Mouse (Mus musculus) frontal cortex, postnatal 14 days (tissue): ENCODE results near the gene Slc25a36.

ENCODE experiments used
- DNase-seq, 2 experiments: peaks; one replicate each; pipeline ENCODE4 v3.0.0; 2022; ENCODE audit warnings: low spot score in 2 of 2

Gene Slc25a36

DNA sequence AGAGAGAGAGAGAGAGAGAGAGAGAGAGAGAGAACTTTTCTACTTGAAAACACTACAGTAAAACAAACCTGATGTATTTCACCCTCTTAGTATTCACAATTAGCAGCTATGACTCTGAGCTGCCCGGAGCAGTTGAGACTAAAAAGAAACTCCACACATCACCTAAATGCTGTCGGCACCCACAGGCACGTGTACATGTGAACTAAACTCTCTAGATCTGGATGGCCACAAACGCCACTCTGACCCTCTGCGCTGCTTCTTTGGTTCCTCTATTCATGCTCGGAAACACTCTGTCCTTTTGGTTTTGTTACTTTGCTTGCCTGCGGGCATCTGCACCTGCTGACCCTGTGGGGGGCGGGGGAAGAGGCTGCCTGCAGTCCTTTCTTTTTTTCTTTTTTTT lies 69.3 kb downstream of the Slc25a36 start:
- DNase-seq: no peak

DNA sequence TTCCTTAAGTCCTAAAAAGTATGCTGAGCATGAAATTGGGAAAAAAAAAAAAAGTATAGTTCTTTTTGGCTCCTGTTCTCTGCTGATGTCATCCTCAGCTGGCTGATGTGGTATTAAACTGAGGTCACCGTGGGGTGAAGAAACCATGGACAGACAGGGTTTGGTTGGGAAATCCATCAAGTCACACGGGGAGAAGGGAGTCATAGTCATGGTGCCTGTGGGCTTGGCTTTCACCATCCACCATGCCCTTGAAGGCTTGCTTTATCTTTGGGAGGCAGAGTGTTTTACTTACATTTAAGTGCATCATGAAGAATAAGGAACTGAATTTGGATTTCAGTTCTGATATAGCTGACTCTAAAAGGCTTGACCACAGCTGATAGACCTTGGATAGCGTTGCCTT lies 72.9 kb downstream of the Slc25a36 start:
- no peak for DNase-seq

DNA sequence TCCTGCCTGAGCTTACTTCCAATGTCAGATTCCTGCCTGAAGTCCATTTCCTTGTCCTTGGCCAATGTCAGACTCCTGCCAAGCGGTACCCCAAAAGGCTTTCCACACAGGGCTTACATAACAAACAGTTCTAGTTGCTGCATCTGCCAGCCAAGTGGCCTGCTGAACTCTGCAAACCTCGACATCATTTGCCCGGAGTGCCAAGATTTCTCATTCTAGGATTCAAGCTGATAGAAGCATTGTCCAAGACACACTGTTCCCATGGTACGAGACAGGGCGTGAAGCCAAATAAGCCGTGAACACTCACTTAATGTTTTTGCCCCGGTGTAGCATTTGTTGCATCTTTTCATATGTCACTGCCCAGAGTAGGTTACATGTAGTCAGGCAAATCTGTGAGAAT lies 74.3 kb downstream of the Slc25a36 start:
- DNase-seq: no peak

DNA sequence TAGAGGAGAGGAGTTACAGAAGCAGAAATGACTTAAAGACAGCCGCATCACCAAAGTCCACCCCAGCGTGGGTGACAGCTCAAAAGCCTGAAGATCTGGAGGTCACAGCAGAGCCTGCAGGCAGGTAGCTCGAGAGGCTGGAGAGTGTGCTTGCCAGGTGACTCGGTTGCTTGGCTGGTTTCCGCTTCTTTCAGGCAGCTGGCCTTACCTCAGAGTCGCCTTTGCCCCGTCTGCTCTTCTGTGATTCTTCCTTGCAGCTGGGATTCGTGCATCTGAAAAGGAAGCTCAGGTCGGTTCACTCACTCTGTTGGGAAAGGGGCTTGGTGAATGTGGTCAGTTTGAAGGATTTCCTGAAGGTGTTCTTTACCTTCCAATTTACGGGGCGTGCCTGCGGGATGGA lies 83.6 kb downstream of the Slc25a36 start:
- no peak for DNase-seq

DNA sequence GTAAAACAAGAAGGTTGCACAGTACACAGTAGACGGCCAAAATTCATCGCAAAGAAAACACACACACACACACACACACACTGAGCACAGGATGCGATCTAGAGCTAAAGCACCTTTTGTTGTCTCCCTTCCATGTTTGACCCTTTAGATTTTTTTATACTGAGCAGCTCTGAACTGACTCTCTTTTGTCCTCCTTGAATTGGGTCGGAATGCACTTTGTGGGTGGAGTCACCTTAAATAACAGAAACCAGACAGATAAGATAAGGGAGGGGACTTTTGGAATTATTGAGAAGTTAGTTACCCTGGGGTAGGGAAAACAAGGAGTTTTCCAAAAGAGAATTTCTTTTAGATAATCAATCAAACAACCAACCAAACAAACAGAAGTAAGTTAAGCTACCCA lies 85.0 kb downstream of the Slc25a36 start:
- DNase-seq: no peak
